Mouse (Mus musculus): ENCODE data around the gene Ola1.

DNA sequence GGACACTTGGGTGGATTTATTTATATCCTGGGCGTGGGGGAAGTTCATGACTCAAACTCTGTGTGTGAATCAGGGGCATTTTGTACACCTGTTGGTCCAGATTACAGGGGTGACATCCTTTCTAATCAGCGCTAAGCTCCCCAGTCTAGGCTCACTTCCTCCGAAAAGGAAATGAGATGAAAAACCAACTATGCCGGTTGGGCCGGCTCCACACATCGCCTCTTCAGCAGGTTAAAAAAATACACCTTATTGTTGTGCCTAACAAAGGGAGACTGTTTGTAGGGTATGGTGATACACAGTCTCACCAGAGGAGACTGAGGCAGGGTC lies 158.5 kb downstream of the Ola1 start:
- TF ChIP-seq CTCF (IDR thresholded peaks at IDR 0.05; ENCODE audit: insufficient read depth, low read length) = no peak
- no peak for TF ChIP-seq POLR2A (IDR thresholded peaks at IDR 0.05; ENCODE audit: borderline replicate concordance, extremely low read depth, low read depth, low read length)
